Mouse (Mus musculus) hindbrain, embryonic 10.5 days (tissue): ENCODE results near the gene Arid1b. TPM values are rescaled to one million over a fixed set of nuclear protein-coding genes. Genes with fewer than 3 reads are reported as not detected.

Experiments used
- DNase-seq: peaks from one replicate; pipeline ENCODE4 v3.0.0-alpha.2; 2017; ENCODE audit warnings: low spot score
- H3K27ac ChIP-seq: fragments of 300-500 bp; sonication (generic); 2 replicates; pipeline ENCODE4 v1.5.1; 2016; ENCODE audit warnings: mild to moderate bottlenecking, moderate library complexity
- H3K27me3 ChIP-seq: fragments of 300-500 bp; sonication (generic); 2 replicates; pipeline ENCODE4 v1.6.1; 2016; ENCODE audit warnings: mild to moderate bottlenecking; ENCODE audit not compliant: poor library complexity, insufficient read depth, severe bottlenecking
- H3K36me3 ChIP-seq: fragments of 300-500 bp; sonication (generic); 2 replicates; pipeline ENCODE4 v1.6.1; 2016; ENCODE audit warnings: mild to moderate bottlenecking, moderate library complexity
- H3K4me1 ChIP-seq: fragments of 300-500 bp; sonication (generic); replicated peaks from 2 replicates; pipeline ENCODE4 v1.6.1; 2016; ENCODE audit warnings: mild to moderate bottlenecking
- H3K4me3 ChIP-seq: fragments of 300-500 bp; sonication (generic); 2 replicates; pipeline ENCODE4 v1.5.1; 2016; ENCODE audit warnings: mild to moderate bottlenecking, moderate library complexity
- H3K9me3 ChIP-seq: fragments of 300-500 bp; sonication (generic); 2 replicates; pipeline ENCODE4 v1.6.1; 2016; ENCODE audit warnings: mild to moderate bottlenecking, moderate library complexity
- WGBS: fragments of 180-500 bp; shearing (Covaris S2); methylation state at CpG from one replicate; pipeline ENCODE4 v1.1.7; 2016; 5-methylcytosine and 5-hydroxymethylcytosine counted together
- polyA plus RNA-seq: library from polyadenylated mRNA; unstranded; fragments of >200 nt; fragmentation: Nextera tagmentation; extraction: Ambion mirVana; gene quantifications from 2 replicates; pipeline ENCODE4 v1.2.1, GENCODE M21; 2016

Gene Arid1b
- polyA plus RNA-seq, 1 experiment from 2014 or later = 11.7 TPM

- Histone ChIP-seq H3K4me3 (no peak overlapping the region), H3K27ac (no peak overlapping the region), H3K9me3 (no peaks in the 10 kb centered on the region), H3K27me3 (no peaks in the 10 kb centered on the region), H3K4me1 (peaks cover 22% of the 10 kb centered on the region), H3K36me3 (no peaks in the 10 kb centered on the region)
- WGBS = 95% methylated on average over 5 of the region's 5 CpGs
- no peak for DNase-seq
Measured at GRCm38 (mm10) chr17:5202756-5203155, 208.6 kb downstream of the Arid1b start.

DNA sequence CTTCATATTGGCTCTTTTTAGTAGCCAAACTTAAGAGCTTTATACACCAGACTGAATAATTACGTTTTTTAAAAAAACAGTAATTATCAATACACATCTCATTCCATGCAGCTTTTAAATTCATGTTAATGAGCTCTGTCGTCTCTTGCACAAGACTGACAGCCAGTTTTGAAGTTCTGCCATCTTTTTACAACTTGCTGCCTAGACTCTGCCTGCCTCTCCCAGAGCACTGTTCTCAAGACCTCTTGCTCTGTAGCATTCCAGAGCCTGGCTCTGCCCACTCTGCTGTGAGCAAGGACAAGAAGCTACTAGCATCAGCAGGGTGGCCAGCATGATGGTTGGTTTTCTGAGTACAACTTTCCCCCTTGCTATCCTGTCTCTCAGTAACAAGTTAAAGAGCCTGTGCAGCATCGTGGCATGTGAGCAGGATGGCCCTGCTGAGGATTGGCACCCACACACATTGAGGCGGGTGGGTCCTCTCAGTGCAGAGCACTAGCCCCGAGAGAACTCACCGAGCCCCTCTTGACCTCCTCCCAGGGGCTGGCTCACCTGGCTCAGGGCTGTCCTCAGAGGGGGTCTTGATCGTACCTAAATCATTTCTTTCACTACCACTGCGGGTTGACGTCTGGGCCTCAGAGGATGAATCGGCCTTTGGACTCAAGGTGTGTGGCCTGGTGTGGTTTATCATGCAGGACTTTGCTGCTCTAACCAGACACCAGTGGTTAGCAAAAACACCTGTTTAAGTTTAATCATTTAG is 209.4 kb downstream of the Arid1b start:
- WGBS = 92% methylated on average over 10 of the region's 10 CpGs
- Histone ChIP-seq H3K4me3 (no peak overlapping the region), H3K27ac (no peak overlapping the region), H3K36me3 (no peaks in the 10 kb centered on the region), H3K4me1 (peaks cover 14% of the 10 kb centered on the region), H3K9me3 (no peaks in the 10 kb centered on the region), H3K27me3 (no peaks in the 10 kb centered on the region)
- no peak for DNase-seq

DNA sequence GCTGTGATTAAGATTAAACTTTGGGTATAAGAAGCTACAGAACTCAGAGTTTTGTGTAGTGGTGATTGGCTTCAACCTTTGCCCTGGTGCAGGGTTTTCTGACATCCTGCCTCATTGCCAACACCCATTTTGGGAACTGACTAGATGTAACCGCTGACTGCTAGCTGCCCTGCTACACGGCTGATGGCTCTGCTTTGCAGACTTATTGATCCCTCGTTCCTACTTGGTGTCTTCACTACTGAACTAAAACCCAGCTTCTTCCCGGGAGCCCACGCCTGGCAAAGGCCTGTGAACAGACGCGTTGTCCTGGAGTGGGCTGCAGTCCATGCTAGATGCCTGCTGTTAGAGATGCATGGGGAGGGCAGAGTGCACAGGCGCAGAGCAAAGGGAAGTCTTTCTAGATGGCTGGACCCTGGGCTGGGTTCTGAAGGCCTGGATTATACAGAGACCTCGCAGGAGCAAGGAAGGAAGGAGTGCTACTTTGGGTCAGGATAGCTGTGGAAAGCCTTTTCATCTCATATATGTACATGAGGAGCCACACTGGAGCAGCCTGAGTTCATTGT is 210.1 kb downstream of the Arid1b start:
- WGBS = 93% methylated on average over 9 of the region's 9 CpGs
- Histone ChIP-seq H3K4me1 (peaks cover 10% of the 10 kb centered on the region; the same call in 1 of the 2 replicates), H3K27me3 (no peaks in the 10 kb centered on the region), H3K9me3 (no peaks in the 10 kb centered on the region), H3K27ac (no peak overlapping the region), H3K36me3 (no peaks in the 10 kb centered on the region), H3K4me3 (no peak overlapping the region)
- DNase-seq = no peak

DNA sequence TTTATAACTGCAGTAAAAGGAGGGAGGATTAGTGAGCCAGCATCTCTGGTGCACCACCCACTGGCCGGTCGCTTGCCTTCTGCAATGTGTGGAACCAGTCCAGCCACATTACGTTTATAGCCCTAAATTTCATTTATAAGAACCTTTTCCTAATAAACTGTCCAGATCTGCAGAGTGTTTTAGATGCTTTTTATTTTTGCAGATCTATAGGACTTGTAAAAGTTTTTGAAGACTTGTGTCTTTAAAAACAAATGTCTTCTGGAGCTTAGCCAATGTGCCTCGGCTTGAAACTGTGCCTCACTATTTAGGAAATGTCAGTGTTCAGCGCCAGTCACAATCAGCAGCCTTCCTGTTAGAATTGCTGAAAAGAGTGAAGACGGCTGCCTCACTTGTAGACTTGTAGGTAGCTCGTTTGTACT is 211.0 kb downstream of the Arid1b start:
- no peaks in the 10 kb centered on the region for H3K9me3 ChIP-seq
- WGBS = 87% methylated on average over 7 of the region's 7 CpGs
- H3K27ac ChIP-seq = no peak overlapping the region
- no peaks in the 10 kb centered on the region for H3K36me3 ChIP-seq
- no peak for DNase-seq
- H3K27me3 ChIP-seq = no peaks in the 10 kb centered on the region
- H3K4me1 ChIP-seq = peaks cover 10% of the 10 kb centered on the region; the same call in 1 of the 2 replicates
- no peak overlapping the region for H3K4me3 ChIP-seq

DNA sequence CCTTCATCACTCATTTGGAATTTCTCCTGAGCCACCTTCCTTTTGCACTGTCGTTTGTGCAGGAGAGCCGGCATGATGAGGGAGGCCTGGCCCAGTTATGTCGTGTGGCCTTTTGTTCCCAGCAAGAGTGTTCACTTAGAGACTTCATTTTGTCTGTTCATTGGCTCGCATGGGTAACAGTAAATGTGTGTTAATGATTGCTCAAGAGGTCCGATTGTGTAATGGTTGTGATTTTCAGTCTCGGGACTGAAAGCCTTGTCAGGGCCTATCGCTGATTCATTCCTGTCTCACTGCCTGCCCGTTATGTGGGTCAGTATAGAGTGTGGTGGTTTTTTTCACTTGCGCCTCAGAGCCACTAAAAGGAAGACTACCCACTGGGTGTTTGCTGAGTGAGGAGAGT is 212.6 kb downstream of the Arid1b start:
- peaks cover 12% of the 10 kb centered on the region; the same call in 1 of the 2 replicates for H3K4me1 ChIP-seq
- no peak overlapping the region for H3K4me3 ChIP-seq
- H3K27ac ChIP-seq = no peak overlapping the region
- WGBS = 82% methylated on average over 9 of the region's 9 CpGs
- DNase-seq = no peak
- no peaks in the 10 kb centered on the region for H3K27me3 ChIP-seq
- no peaks in the 10 kb centered on the region for H3K36me3 ChIP-seq
- H3K9me3 ChIP-seq = no peaks in the 10 kb centered on the region

DNA sequence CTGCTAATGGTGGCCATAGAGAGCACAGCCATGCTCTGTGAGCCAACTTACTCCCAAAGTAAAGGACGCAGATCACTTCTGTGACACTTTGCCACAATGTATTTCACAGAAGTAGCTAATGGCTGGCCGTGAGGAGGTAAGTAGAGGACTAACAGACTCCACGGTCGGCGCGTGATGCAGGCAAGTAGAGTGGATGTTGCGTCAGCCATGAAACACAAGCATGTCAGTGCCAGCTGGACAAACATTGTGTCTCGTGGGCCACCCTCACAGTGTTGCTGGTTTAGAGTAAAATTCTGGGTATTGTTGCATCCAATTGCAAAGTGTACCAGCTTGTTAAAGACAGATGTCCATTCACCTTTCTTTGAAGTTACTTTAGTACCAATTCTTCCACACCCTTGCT is 213.7 kb downstream of the Arid1b start:
- Histone ChIP-seq H3K9me3 (no peaks in the 10 kb centered on the region), H3K4me3 (no peak overlapping the region), H3K27me3 (no peaks in the 10 kb centered on the region), H3K4me1 (peaks cover 19% of the 10 kb centered on the region), H3K36me3 (no peaks in the 10 kb centered on the region), H3K27ac (no peak overlapping the region)
- WGBS = 87% methylated on average over 8 of the region's 8 CpGs
- no peak for DNase-seq

GRCm38 (mm10) chr17:5208362-5208761 is 214.2 kb downstream of the Arid1b start:
- H3K4me3 ChIP-seq = no peak overlapping the region
- no peak for DNase-seq
- H3K4me1 ChIP-seq = peaks cover 24% of the 10 kb centered on the region
- no peaks in the 10 kb centered on the region for H3K9me3 ChIP-seq
- WGBS = 41% methylated on average over 3 of the region's 3 CpGs
- H3K27ac ChIP-seq = no peak overlapping the region
- H3K27me3 ChIP-seq = no peaks in the 10 kb centered on the region
- no peaks in the 10 kb centered on the region for H3K36me3 ChIP-seq

DNA sequence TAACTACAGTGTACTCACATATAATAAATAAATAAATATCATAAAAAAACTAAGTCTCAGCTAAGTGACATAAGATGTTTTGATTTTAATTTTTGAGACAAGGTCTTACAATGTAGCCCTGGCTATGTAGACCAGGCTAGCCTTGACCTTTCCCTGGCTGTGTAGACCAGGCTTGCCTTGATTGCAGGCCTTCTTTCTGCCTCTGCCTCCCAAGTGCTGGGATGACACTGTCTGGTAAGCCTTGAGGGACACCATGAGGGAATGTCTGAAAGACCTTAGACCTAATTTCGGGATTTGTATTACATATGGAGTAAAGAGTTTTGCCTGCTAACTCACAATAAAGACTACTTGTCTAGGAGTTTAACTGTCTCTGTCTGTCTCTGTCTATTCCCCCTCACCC is 214.9 kb downstream of the Arid1b start:
- no peaks in the 10 kb centered on the region for H3K9me3 ChIP-seq
- H3K27ac ChIP-seq = no peak overlapping the region
- H3K4me3 ChIP-seq = no peak overlapping the region
- H3K4me1 ChIP-seq = peaks cover 31% of the 10 kb centered on the region
- H3K27me3 ChIP-seq = no peaks in the 10 kb centered on the region
- WGBS = 87% methylated on average over 1 of the region's 1 CpGs
- no peaks in the 10 kb centered on the region for H3K36me3 ChIP-seq
- no peak for DNase-seq

GRCm38 (mm10) chr17:5210101-5210727 is 216.1 kb downstream of the Arid1b start:
- no peaks in the 10 kb centered on the region for H3K36me3 ChIP-seq
- H3K9me3 ChIP-seq = no peaks in the 10 kb centered on the region
- no peak overlapping the region for H3K4me3 ChIP-seq
- H3K4me1 ChIP-seq = peaks cover 31% of the 10 kb centered on the region
- no peak overlapping the region for H3K27ac ChIP-seq
- H3K27me3 ChIP-seq = no peaks in the 10 kb centered on the region
- WGBS = 91% methylated on average over 6 of the region's 6 CpGs
- DNase-seq = no peak

- Histone ChIP-seq H3K27ac (no peak overlapping the region), H3K4me3 (no peak overlapping the region), H3K9me3 (no peaks in the 10 kb centered on the region), H3K36me3 (no peaks in the 10 kb centered on the region), H3K27me3 (no peaks in the 10 kb centered on the region), H3K4me1 (peaks cover 31% of the 10 kb centered on the region)
- no peak for DNase-seq
- 95% methylated on average over 7 of the region's 7 CpGs for WGBS
Measured at GRCm38 (mm10) chr17:5210891-5211290, 216.8 kb downstream of the Arid1b start.

- WGBS = 77% methylated on average over 12 of the region's 12 CpGs
- no peak for DNase-seq
Measured at GRCm38 (mm10) chr17:5212166-5212565, 218.0 kb downstream of the Arid1b start.

DNA sequence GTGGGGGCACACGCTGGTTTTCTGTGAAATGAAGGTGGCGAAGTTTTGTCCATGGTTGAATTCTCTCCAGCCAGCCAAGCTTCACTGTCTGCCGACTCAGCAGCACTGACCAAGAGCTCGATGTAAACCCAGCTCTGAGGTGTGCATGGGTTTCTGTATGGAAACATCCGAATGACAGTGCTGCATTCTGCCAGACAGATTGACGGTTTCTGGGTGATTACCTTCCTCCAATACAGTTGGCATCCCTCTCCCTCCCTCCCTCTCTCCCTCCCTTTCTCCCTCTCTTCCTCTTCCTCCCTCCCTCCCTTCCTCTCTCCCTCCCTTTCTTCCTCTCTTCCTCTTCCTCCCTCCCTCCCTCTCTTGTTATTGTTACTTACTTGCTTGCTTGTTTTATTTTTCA is 219.3 kb downstream of the Arid1b start:
- Histone ChIP-seq H3K36me3 (no peaks in the 10 kb centered on the region), H3K27ac (no peak overlapping the region), H3K27me3 (no peaks in the 10 kb centered on the region), H3K4me1 (peaks cover 40% of the 10 kb centered on the region), H3K9me3 (no peaks in the 10 kb centered on the region), H3K4me3 (no peak overlapping the region)
- WGBS = 71% methylated on average over 6 of the region's 6 CpGs
- DNase-seq = no peak

More at GRCm38 (mm10) chr17:5212166-5212565, 218.0 kb downstream of the Arid1b start:
- no peaks in the 10 kb centered on the region for H3K27me3 ChIP-seq
- H3K4me1 ChIP-seq = peaks cover 32% of the 10 kb centered on the region
- H3K4me3 ChIP-seq = no peak overlapping the region
- no peaks in the 10 kb centered on the region for H3K9me3 ChIP-seq
- no peak overlapping the region for H3K27ac ChIP-seq
- H3K36me3 ChIP-seq = no peaks in the 10 kb centered on the region

GRCm38 (mm10) chr17:5215352-5215751 is 221.2 kb downstream of the Arid1b start:
- H3K4me3 ChIP-seq = no peak overlapping the region

More at GRCm38 (mm10) chr17:5215352-5215751, 221.2 kb downstream of the Arid1b start:
- Histone ChIP-seq H3K4me1 (peaks cover 52% of the 10 kb centered on the region), H3K9me3 (no peaks in the 10 kb centered on the region), H3K27me3 (no peaks in the 10 kb centered on the region), H3K27ac (no peak overlapping the region), H3K36me3 (no peaks in the 10 kb centered on the region)
- WGBS = 92% methylated on average over 4 of the region's 4 CpGs
- DNase-seq = no peak
